Mouse (Mus musculus): ENCODE results near the gene Kdm2b.
A peak's percentile ranks its signal among the peaks of the same experiment; 100 is the strongest.

- peak; percentile 41; the same call in 1 of the 2 replicates for TF ChIP-seq NRF1 (IDR thresholded peaks at IDR 0.05; ENCODE audit: insufficient read depth, low read depth, low read length, poor library complexity, severe bottlenecking)
- no peak for TF ChIP-seq POLR2AphosphoS2 (IDR thresholded peaks at IDR 0.05; ENCODE audit: low read length)
- TF ChIP-seq MYC (IDR thresholded peaks at IDR 0.05; ENCODE audit: low read depth, low read length), result no peak
- TF ChIP-seq NELFE (IDR thresholded peaks at IDR 0.05; ENCODE audit: low read depth, low read length), result peak; percentile 60
- no peak for TF ChIP-seq CHD2 (IDR thresholded peaks at IDR 0.05; ENCODE audit: low read length)
- TF ChIP-seq JUND (IDR thresholded peaks at IDR 0.05; ENCODE audit: low read depth, low read length), result no peak
- TF ChIP-seq ETS1 (IDR thresholded peaks at IDR 0.05; ENCODE audit: low read depth, low read length), result no peak
- TF ChIP-seq ELF1 (IDR thresholded peaks at IDR 0.05; ENCODE audit: low read depth, low read length), result peak; percentile 57; the same call in 1 of the 2 replicates
- TF ChIP-seq UBTF (IDR thresholded peaks at IDR 0.05; ENCODE audit: borderline replicate concordance, insufficient read depth, low read depth, low read length), result no peak
- no peak for TF ChIP-seq CTCF (IDR thresholded peaks at IDR 0.05 in 2 of 3, conservative IDR thresholded peaks at IDR 0.05 in 1 of 3; ENCODE audit: control insufficient read depth in 1 of 3, insufficient read depth in 1 of 3, low read depth in 2 of 3, low read length in 3 of 3, poor library complexity in 1 of 3, severe bottlenecking in 1 of 3)
- no peak for TF ChIP-seq EP300 (IDR thresholded peaks at IDR 0.05; ENCODE audit: low read depth in 1 of 2, low read length in 2 of 2)
- TF ChIP-seq MAFK (IDR thresholded peaks at IDR 0.05; ENCODE audit: borderline replicate concordance, low read depth, low read length), result no peak
- TF ChIP-seq POLR2A (IDR thresholded peaks at IDR 0.05; ENCODE audit: control insufficient read depth in 1 of 2, insufficient read depth in 1 of 2, low read depth in 1 of 2, low read length in 2 of 2, poor library complexity in 1 of 2), result peak; percentile 56 to 88; a peak in 3 of 4 replicates
- TF ChIP-seq HCFC1 (IDR thresholded peaks at IDR 0.05; ENCODE audit: low read depth, low read length), result no peak
These were observed 89.7 kb downstream of the Kdm2b start for GRCm38 (mm10) chr5:122899777-122900557.

Data from MEL (cell line).